Mouse (Mus musculus): ENCODE measurements around the gene Olfr1230. TPM values are rescaled to one million over a fixed set of nuclear protein-coding genes. Genes with fewer than 3 reads are reported as not detected.

Olfr1230 gene
- polyA plus RNA-seq (2015; fragmentation: Nextera tagmentation; extraction: Ambion mirVana): not detected in 2 replicates

GRCm38 (mm10) chr2:89297168-89297567 is at the start of gene Olfr1230:
TSS of gene Olfr1230 (minus strand) at chr2:89297268.

GRCm38 (mm10) chr2:89342298-89342697 is 45.2 kb upstream of the Olfr1230 start, which contains the start of gene Olfr1233:
TSS of gene Olfr1233 (minus strand) at chr2:89342398.

GRCm38 (mm10) chr2:89329575-89329974 is 32.5 kb upstream of the Olfr1230 start, which contains the start of gene Olfr1232:
TSS of gene Olfr1232 (minus strand) at chr2:89329675.

GRCm38 (mm10) chr2:89306974-89307373 is 9.9 kb upstream of the Olfr1230 start, which contains the start of gene Olfr1231:
TSS of gene Olfr1231 (minus strand) at chr2:89307074.

GRCm38 (mm10) chr2:89287914-89288313 is 9.2 kb downstream of the Olfr1230 start, which contains the start of gene Olfr1229:
TSS of gene Olfr1229 (minus strand) at chr2:89288014.

GRCm38 (mm10) chr2:89253962-89254361 is 43.1 kb downstream of the Olfr1230 start, which contains the start of gene Olfr1228:
TSS of gene Olfr1228 (minus strand) at chr2:89254062.

Other genes starting within 250 kb of the Olfr1230 start
- not detected in 2 replicates for gene Olfr1218, start 236.1 kb downstream of the Olfr1230 start, polyA plus RNA-seq (2015; fragmentation: Nextera tagmentation; extraction: Ambion mirVana)
- not detected in 2 replicates for gene Olfr1219, start 213.8 kb downstream of the Olfr1230 start, polyA plus RNA-seq (2015; fragmentation: Nextera tagmentation; extraction: Ambion mirVana)
- not detected in 2 replicates for gene Olfr1220, start 190.4 kb downstream of the Olfr1230 start, polyA plus RNA-seq (2015; fragmentation: Nextera tagmentation; extraction: Ambion mirVana)
- gene Olfr1221, start 180.0 kb downstream of the Olfr1230 start, polyA plus RNA-seq (2015; fragmentation: Nextera tagmentation; extraction: Ambion mirVana): not detected in 2 replicates
- not detected in 2 replicates for gene Olfr1222, start 164.2 kb downstream of the Olfr1230 start, polyA plus RNA-seq (2015; fragmentation: Nextera tagmentation; extraction: Ambion mirVana)
- gene Olfr1223, start 145.7 kb downstream of the Olfr1230 start, polyA plus RNA-seq (2015; fragmentation: Nextera tagmentation; extraction: Ambion mirVana): not detected in 2 replicates
- not detected in 2 replicates for gene Olfr1224-ps1, start 133.2 kb downstream of the Olfr1230 start, polyA plus RNA-seq (2015; fragmentation: Nextera tagmentation; extraction: Ambion mirVana)
- not detected in 2 replicates for gene Olfr1225, start 122.6 kb downstream of the Olfr1230 start, polyA plus RNA-seq (2015; fragmentation: Nextera tagmentation; extraction: Ambion mirVana)
- not detected in 2 replicates for gene Olfr1226, start 97.2 kb downstream of the Olfr1230 start, polyA plus RNA-seq (2015; fragmentation: Nextera tagmentation; extraction: Ambion mirVana)
- gene Olfr1228, start 43.2 kb downstream of the Olfr1230 start, polyA plus RNA-seq (2015; fragmentation: Nextera tagmentation; extraction: Ambion mirVana): not detected in 2 replicates
- gene Olfr1229, start 9.3 kb downstream of the Olfr1230 start, polyA plus RNA-seq (2015; fragmentation: Nextera tagmentation; extraction: Ambion mirVana): not detected in 2 replicates
- not detected in 2 replicates for gene Olfr1231, start 9.8 kb upstream of the Olfr1230 start, polyA plus RNA-seq (2015; fragmentation: Nextera tagmentation; extraction: Ambion mirVana)
- gene Olfr1232, start 32.4 kb upstream of the Olfr1230 start, polyA plus RNA-seq (2015; fragmentation: Nextera tagmentation; extraction: Ambion mirVana): not detected in 2 replicates
- gene Olfr1233, start 45.1 kb upstream of the Olfr1230 start, polyA plus RNA-seq (2015; fragmentation: Nextera tagmentation; extraction: Ambion mirVana): not detected in 2 replicates
- gene Olfr1234, start 67.6 kb upstream of the Olfr1230 start, polyA plus RNA-seq (2015; fragmentation: Nextera tagmentation; extraction: Ambion mirVana): not detected in 2 replicates
- gene Olfr1238, start 112.4 kb upstream of the Olfr1230 start, polyA plus RNA-seq (2015; fragmentation: Nextera tagmentation; extraction: Ambion mirVana): not detected in 2 replicates
- not detected in 2 replicates for gene Olfr1239, start 123.1 kb upstream of the Olfr1230 start, polyA plus RNA-seq (2015; fragmentation: Nextera tagmentation; extraction: Ambion mirVana)
- not detected in 2 replicates for gene Olfr1240, start 145.7 kb upstream of the Olfr1230 start, polyA plus RNA-seq (2015; fragmentation: Nextera tagmentation; extraction: Ambion mirVana)
- not detected in 2 replicates for gene Olfr1241, start 189.9 kb upstream of the Olfr1230 start, polyA plus RNA-seq (2015; fragmentation: Nextera tagmentation; extraction: Ambion mirVana)
- gene Olfr1242, start 201.1 kb upstream of the Olfr1230 start, polyA plus RNA-seq (2015; fragmentation: Nextera tagmentation; extraction: Ambion mirVana): not detected in 2 replicates
- not detected in 2 replicates for gene Olfr1243, start 234.2 kb upstream of the Olfr1230 start, polyA plus RNA-seq (2015; fragmentation: Nextera tagmentation; extraction: Ambion mirVana)

All from urinary bladder, postnatal 0 days (tissue).